ENCODE assay signal across 23 mouse cellular contexts in the genomic region with DNA sequence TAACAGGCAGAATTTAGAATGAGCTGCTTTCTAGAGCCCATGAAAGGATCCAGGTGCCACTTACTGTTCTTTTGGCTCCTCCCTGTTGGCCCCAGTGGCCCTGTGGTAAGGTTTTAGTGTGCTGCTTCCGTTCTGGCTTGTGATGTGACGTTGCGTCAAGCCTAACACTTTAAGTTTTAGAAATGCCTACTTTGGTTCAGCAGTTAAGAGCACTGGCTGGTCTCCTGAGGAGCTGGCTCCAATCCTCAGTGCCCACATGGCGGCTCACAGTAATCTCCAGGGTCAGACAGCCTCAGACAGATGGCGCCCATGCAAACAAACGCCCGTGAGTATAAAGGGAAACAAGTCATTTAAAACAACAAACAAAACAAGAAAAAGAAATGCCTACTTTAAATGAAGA. TPM values are rescaled to one million over a fixed set of nuclear protein-coding genes. Genes with fewer than 3 reads are reported as not detected.
A peak's percentile ranks its signal among the peaks of the same experiment; 100 is the strongest.
DNase-seq lines count a peak whose midpoint lies in the region; ATAC-seq and TF ChIP-seq lines count a peak whose summit lies in the region.
"Had no signal": no experiment of that assay in that cellular context is flagged by ENCODE, and none has a peak within 500 bp of the region (broad histone marks: within the 10 kb centered on the region; RNA-seq: fewer than 3 reads in every experiment).

No protein-coding gene starts in this region.

- ATAC-seq in kidney, embryonic 14.5 days (ENCODE audit: low FRiP score, low TSS enrichment), result no peak
- peak; percentile 46; the same call in 1 of the 2 replicates for ATAC-seq in common myeloid progenitor, adult 5-6 weeks (replicated peaks; ENCODE audit: low read depth, poor library complexity, severe bottlenecking)
- ATAC-seq in erythroblast, adult 5-6 weeks (replicated peaks; ENCODE audit: low FRiP score, poor library complexity, severe bottlenecking), result no peak
- ATAC-seq: CD4-positive, CD25-positive, alpha-beta regulatory T cell, adult 4 months; forebrain, embryonic 13.5 days; intestine, postnatal 0 days; midbrain, embryonic 16.5 days had no signal

- no peak overlapping the region for H3K4me2 ChIP-seq in kidney, embryonic 14.5 days (replicated peaks; ENCODE audit: low read depth, low read length)
- H3K4me2 ChIP-seq: forebrain, embryonic 13.5 days; hindbrain, embryonic 15.5 days; limb, embryonic 12.5 days; liver, embryonic 15.5 days had no signal

- whole genome bisulfite sequencing in kidney, adult 2 months, result 76% methylated on average over 7 of the region's 7 CpGs
- WGBS in kidney, embryonic 14.5 days, result 91% methylated on average over 7 of the region's 7 CpGs

- TF ChIP-seq CTCF in kidney, adult 2 months (conservative IDR thresholded peaks at IDR 0.05; ENCODE audit: insufficient read depth, insufficient read length, low read depth, low read length), result no peak

- no peak overlapping the region for H3K4me3 ChIP-seq in kidney, adult 2 months (ENCODE audit: insufficient read depth, low read depth, low read length)
- no peak overlapping the region for H3K4me3 ChIP-seq in kidney, embryonic 14.5 days (ENCODE audit: low read length)
- H3K4me3 ChIP-seq: forebrain, embryonic 13.5 days; heart, embryonic 10.5 days; hindbrain, embryonic 15.5 days; limb, embryonic 12.5 days; liver, embryonic 15.5 days had no signal

- DNase-seq in adrenal gland, adult 2 months, result peak; percentile 17
- DNase-seq in adrenal gland, adult 8-10 months, result no peak
- peak; percentile 39 for DNase-seq in kidney, adult 2 months
- DNase-seq in cerebellum, adult 18-20 months, result peak; percentile 68 to 74
- DNase-seq in left cerebral cortex, adult 11 months (ENCODE audit: low spot score), result no peak
- DNase-seq: gastrocnemius, postnatal 25 days; heart, postnatal 10 days; layer of hippocampus, postnatal 36 days; lung, postnatal 10 days; thymus, adult 18-20 months had no signal

- H3K36me3 ChIP-seq in kidney, adult 2 months (ENCODE audit: control insufficient read depth, insufficient read depth, low read length), result peaks cover 15% of the 10 kb centered on the region
- peaks cover 71% of the 10 kb centered on the region for H3K36me3 ChIP-seq in kidney, embryonic 14.5 days (ENCODE audit: control insufficient read depth, insufficient read depth, low read length)

- H3K4me1 ChIP-seq in kidney, adult 2 months (ENCODE audit: control insufficient read depth, insufficient read depth, low read length), result peaks cover 14% of the 10 kb centered on the region; the same call in 1 of the 2 replicates
- H3K4me1 ChIP-seq in kidney, embryonic 14.5 days (ENCODE audit: control insufficient read depth, insufficient read depth, low read length), result no peaks in the 10 kb centered on the region
- H3K4me1 ChIP-seq: forebrain, embryonic 13.5 days; heart, embryonic 10.5 days; limb, embryonic 12.5 days had no signal

- no peak for TF ChIP-seq POLR2A in kidney, adult 2 months (IDR thresholded peaks at IDR 0.05; ENCODE audit: low read depth, low read length)

- H3K27ac ChIP-seq in kidney, adult 2 months (ENCODE audit: insufficient read depth, low read depth, low read length), result no peak overlapping the region
- no peak overlapping the region for H3K27ac ChIP-seq in kidney, embryonic 14.5 days (ENCODE audit: low read depth, low read length)
- H3K27ac ChIP-seq: forebrain, embryonic 13.5 days; heart, embryonic 10.5 days; hindbrain, embryonic 15.5 days; limb, embryonic 12.5 days; liver, embryonic 15.5 days had no signal

- H3K9me3 ChIP-seq in kidney, embryonic 14.5 days (ENCODE audit: control insufficient read depth, low read length), result no peaks in the 10 kb centered on the region
- H3K9me3 ChIP-seq: forebrain, embryonic 13.5 days; G1E; heart, embryonic 10.5 days; hindbrain, embryonic 15.5 days; limb, embryonic 12.5 days; liver, embryonic 15.5 days had no signal

- no peaks in the 10 kb centered on the region for H3K27me3 ChIP-seq in kidney, adult 2 months (replicated peaks; ENCODE audit: control insufficient read depth, insufficient read depth, low read length)
- H3K27me3 ChIP-seq in kidney, embryonic 14.5 days (ENCODE audit: control insufficient read depth, insufficient read depth, low read length), result no peaks in the 10 kb centered on the region
- H3K27me3 ChIP-seq: forebrain, embryonic 13.5 days; hindbrain, embryonic 15.5 days; limb, embryonic 12.5 days; liver, embryonic 15.5 days had no signal

- no peak overlapping the region for H3K9ac ChIP-seq in kidney, embryonic 14.5 days (ENCODE audit: low read depth, low read length)
- H3K9ac ChIP-seq: forebrain, embryonic 13.5 days; hindbrain, embryonic 15.5 days; limb, embryonic 12.5 days; liver, embryonic 15.5 days had no signal

RNA-seq across cellular contexts. Expression of gene Edc3, which starts 10.1 kb away (rescaled TPM):
- total RNA-seq in adrenal gland, adult 2 months (2021), result 1 to 10 TPM; 7.6 to 7.8 TPM
- 5.3 and 5.5 TPM in 2 replicates for polyA plus RNA-seq in adrenal gland, adult 2 months (2012; rRNA removed)
- total RNA-seq in adrenal gland, adult 8-10 months (2022), result 10 to 100 TPM; 10.4 to 11.4 (median 10.8) TPM
- polyA plus RNA-seq in kidney, adult 2 months (2012; rRNA removed), result 7.9 and 8.4 TPM in 2 replicates
- polyA plus RNA-seq in kidney, embryonic 14.5 days (2014; fragmentation: Nextera tagmentation; extraction: Ambion mirVana), result 20.7 and 24.1 TPM in 2 replicates
- total RNA-seq in common myeloid progenitor, adult 5-6 weeks (2017), result 7.2 and 9.8 TPM in 2 replicates
- 2.9 and 3.3 TPM in 2 replicates for total RNA-seq in erythroblast, adult 5-6 weeks (2015; ENCODE audit: low replicate concordance)
- 1.5 and 6.7 TPM in 2 replicates for total RNA-seq in erythroblast, adult 5-6 weeks (2017; ENCODE audit: low replicate concordance)

RNA-seq across cellular contexts. Expression of gene Cyp1a1, which starts 30.7 kb away (rescaled TPM):
- total RNA-seq in adrenal gland, adult 2 months (2021), result under 1 TPM; 0.28 to 0.61 TPM
- 0.07 and 0.18 TPM in 2 replicates for polyA plus RNA-seq in adrenal gland, adult 2 months (2012; rRNA removed)
- under 1 TPM in 2 of 4 experiments, not detected in 2; 0.11 to 0.49 TPM for total RNA-seq in adrenal gland, adult 8-10 months (2022)
- 0.97 and 1.0 TPM in 2 replicates for polyA plus RNA-seq in kidney, adult 2 months (2012; rRNA removed)
- polyA plus RNA-seq in kidney, embryonic 14.5 days (2014; fragmentation: Nextera tagmentation; extraction: Ambion mirVana), result 0.08 and 0.11 TPM in 2 replicates
- total RNA-seq in common myeloid progenitor, adult 5-6 weeks (2017), result 0.50 TPM in 1 of 2 replicates, not detected in the other
- not detected in 2 replicates for total RNA-seq in erythroblast, adult 5-6 weeks (2015; ENCODE audit: low replicate concordance)
- total RNA-seq in erythroblast, adult 5-6 weeks (2017; ENCODE audit: low replicate concordance), result not detected in 2 replicates
- total RNA-seq: G1E; heart, postnatal 10 days had no signal
- polyA plus RNA-seq: CD4-positive, CD25-positive, alpha-beta regulatory T cell, adult 4 months; forebrain, embryonic 13.5 days; G1E; heart, embryonic 10.5 days; limb, embryonic 12.5 days had no signal

RNA-seq across cellular contexts. Expression of gene Cyp1a2, which starts 34.9 kb away (rescaled TPM):
- 1 to 10 TPM in 1 of 2 experiments, not detected in 1; 1.6 TPM for total RNA-seq in adrenal gland, adult 2 months (2021)
- polyA plus RNA-seq in adrenal gland, adult 2 months (2012; rRNA removed), result 0.24 TPM in 1 of 2 replicates, not detected in the other
- under 1 TPM in 2 of 4 experiments, not detected in 2; 0.19 to 0.49 TPM for total RNA-seq in adrenal gland, adult 8-10 months (2022)
- polyA plus RNA-seq in kidney, adult 2 months (2012; rRNA removed), result 0.07 TPM in 1 of 2 replicates, not detected in the other
- polyA plus RNA-seq in kidney, embryonic 14.5 days (2014; fragmentation: Nextera tagmentation; extraction: Ambion mirVana), result not detected in 2 replicates
- not detected in 2 replicates for total RNA-seq in common myeloid progenitor, adult 5-6 weeks (2017)
- not detected in 2 replicates for total RNA-seq in erythroblast, adult 5-6 weeks (2015; ENCODE audit: low replicate concordance)
- not detected in 2 replicates for total RNA-seq in erythroblast, adult 5-6 weeks (2017; ENCODE audit: low replicate concordance)
- total RNA-seq: G1E; gastrocnemius, postnatal 25 days; heart, postnatal 10 days; layer of hippocampus, postnatal 36 days; megakaryocyte-erythroid progenitor cell, adult 5-6 weeks had no signal
- polyA plus RNA-seq: CD4-positive, CD25-positive, alpha-beta regulatory T cell, adult 4 months; forebrain, embryonic 13.5 days; G1E; heart, embryonic 10.5 days; hindbrain, embryonic 15.5 days; intestine, postnatal 0 days; limb, embryonic 12.5 days; midbrain, embryonic 16.5 days had no signal

RNA-seq across cellular contexts. Expression of gene Clk3, which starts 47.3 kb away (rescaled TPM):
- 10 to 100 TPM; 52.2 to 87.8 TPM for total RNA-seq in adrenal gland, adult 2 months (2021)
- polyA plus RNA-seq in adrenal gland, adult 2 months (2012; rRNA removed), result 45.7 and 60.6 TPM in 2 replicates
- 10 to 100 TPM; 75.3 to 83.3 (median 78.5) TPM for total RNA-seq in adrenal gland, adult 8-10 months (2022)
- polyA plus RNA-seq in kidney, adult 2 months (2012; rRNA removed), result 71.1 and 81.0 TPM in 2 replicates
- polyA plus RNA-seq in kidney, embryonic 14.5 days (2014; fragmentation: Nextera tagmentation; extraction: Ambion mirVana), result 61.0 and 69.3 TPM in 2 replicates
- total RNA-seq in common myeloid progenitor, adult 5-6 weeks (2017), result 38.1 and 40.5 TPM in 2 replicates
- 234 and 296 TPM in 2 replicates for total RNA-seq in erythroblast, adult 5-6 weeks (2015; ENCODE audit: low replicate concordance)
- total RNA-seq in erythroblast, adult 5-6 weeks (2017; ENCODE audit: low replicate concordance), result 403 and 420 TPM in 2 replicates

Comparison
In these comparisons a context has a peak if more than half of its experiments do, and no peak if none do; other contexts are left out.
1. DNase-seq: peak in adrenal gland, adult 2 months (single experiment), kidney, adult 2 months (single experiment) and cerebellum, adult 18-20 months (2 of 2); none in adrenal gland, adult 8-10 months (single experiment) and left cerebral cortex, adult 11 months (single experiment).